Mouse (Mus musculus) NIH3T3 (cell line): ENCODE data around the gene H2-T23.
"Not testable (repeated sequence)": the region's sequence is repeated elsewhere in the genome, so short reads cannot be mapped to it uniquely, and the experiment has no call there.

Source experiments
- DNase-seq: peaks from one replicate; pipeline ENCODE4 v3.0.0-alpha.2; 2012; ENCODE audit warnings: low read depth

The H2-T23 gene

DNA sequence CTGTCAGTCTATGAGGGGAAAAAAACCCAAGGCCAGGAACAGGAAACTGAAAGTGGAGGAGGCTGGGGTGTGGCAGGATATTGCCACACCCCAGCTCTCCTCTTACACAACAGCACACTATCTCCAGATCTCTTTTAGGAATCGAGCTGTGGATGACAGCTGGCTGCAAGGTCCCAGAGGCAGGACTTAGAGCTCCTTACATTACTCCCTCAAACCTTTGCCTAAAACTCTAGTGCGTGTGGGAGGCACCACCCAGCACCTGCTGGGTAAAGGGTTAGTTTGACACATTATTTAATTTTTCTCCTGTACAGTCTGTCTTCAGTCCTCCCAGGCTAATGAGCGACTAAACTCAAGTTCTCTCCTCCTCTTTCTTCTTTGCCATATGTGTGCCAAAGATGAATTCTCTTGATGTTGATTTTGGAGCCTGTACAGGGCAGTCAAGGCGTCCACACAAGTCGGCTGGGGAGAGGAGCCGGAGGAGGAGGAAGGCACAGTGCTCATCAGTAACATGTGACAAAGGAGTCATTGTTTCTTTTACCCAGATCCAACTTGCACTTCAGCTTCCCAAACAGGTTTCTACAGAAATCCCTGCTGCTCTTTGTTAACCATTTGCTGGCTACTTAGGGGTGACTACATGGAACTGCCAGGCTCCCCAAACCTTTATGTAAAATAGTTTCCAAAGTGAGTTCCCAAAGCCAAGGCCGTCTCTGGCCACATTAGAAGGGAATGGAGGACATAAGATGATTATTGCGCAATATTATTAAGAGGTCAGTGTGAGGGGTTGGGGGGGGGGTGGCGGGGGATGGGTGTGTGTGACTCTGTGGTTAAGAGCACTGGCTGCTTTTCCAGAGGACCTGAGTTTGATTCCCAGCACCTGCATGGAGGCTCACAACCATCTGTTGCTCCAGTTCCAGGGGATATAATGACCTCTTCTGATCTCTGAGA, 8.7 kb downstream of the H2-T23 start:
- DNase-seq, result peak; percentile 80

DNA sequence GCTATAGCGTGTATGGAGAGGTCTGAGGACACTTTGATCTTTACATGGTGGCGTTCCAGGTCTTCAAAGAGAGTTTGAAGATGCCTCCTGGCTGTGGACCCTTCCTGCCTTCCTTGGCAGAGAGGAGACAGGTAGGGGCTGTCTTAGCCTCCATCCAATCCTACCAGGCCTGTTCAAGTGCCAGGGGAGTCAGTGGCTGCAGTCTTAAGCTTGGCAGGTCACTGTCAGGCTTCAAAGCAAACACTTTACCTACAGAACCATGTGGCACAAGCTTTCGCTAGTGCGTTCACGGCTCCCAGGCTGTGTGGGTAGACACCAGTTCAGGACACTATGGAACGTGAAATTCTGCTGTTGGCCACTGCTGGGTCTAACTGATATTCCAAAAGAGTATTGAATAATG, 9.7 kb downstream of the H2-T23 start:
- no peak for DNase-seq

DNA sequence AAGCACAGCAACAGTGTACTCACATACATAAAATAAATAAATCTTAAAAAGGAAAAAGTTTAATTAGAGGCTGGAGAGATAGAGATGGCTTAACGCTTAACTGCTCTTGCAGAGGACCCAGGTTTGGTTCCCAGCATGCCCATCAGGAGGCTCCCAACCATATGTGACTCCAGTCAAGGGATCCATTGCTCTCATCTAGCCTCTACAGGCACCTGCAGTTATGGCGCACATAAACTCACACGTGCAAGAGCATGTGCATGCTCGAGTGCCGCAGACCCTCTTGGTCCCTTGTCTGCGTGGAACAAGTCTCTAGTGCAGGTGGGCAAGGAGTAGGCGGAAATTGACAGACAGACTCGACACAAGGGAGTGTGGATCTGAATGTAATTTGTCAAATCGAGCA, 10.6 kb downstream of the H2-T23 start:
- no peak for DNase-seq

DNA sequence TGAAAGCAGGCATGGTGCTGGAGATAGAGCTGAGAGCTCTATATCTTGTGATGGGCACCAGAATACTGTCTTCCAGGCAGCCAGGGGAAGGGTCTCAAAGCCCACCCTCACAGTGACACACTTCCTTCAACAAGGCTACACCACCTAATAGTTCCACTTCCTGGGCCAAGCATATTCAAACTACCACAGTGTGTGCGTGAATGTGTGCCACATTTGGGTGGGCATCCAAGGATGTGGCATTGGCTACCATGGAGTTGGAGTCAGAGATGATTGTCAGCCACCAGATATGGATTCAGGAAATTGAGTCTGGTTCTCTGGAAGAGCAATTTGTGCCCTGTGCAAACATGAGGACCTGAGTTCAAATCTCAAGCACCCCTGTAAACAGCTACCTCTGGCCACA, 11.3 kb downstream of the H2-T23 start:
- DNase-seq, result no peak

DNA sequence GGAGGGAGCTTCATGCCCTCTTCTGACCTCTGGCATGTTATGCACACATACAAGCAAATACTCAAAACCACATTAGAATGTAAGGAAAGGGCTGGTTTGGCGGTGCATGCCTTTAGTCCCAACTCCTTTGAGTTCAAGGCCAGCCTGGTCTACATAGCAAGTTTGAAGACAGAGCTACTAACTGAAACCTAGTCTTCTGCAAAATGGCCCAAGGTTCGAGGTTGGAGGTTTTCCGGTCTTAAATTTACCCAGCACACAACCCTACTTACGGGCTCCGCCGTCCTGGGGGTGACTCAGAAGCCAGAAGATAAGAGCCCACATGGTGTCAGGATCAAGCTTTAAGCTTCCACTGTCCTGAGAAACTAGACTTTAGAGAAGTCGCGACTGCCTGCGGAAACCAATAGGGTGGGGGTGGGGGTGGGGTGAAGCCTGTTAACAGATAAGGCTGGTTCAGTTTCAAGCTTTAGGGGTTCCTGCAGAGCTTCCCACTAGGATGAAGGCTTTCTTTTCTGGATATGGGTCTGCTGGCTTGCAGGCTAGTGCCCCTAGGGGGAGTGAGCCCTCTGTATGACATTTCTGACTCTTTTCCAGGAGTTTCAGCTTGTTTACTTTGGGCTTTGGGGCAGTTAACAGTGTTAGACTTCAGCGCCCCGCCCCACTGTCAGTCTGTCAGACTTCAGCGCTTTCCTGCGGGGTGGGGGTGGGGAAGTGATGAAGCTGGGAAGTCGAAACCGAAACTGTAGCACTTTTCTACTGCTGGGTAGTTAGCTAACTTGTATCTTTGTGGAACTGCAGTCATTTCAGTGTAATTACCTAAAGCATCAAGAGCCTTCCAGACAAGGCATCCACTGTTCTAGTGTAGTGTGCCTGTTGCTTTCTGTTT, 12.2 kb downstream of the H2-T23 start, which contains the start of gene H2-T24:
Gene H2-T24, minus strand, starts transcription at position 370 of the 883 bp plus-strand sequence.
- peak; percentile 79 for DNase-seq

DNA sequence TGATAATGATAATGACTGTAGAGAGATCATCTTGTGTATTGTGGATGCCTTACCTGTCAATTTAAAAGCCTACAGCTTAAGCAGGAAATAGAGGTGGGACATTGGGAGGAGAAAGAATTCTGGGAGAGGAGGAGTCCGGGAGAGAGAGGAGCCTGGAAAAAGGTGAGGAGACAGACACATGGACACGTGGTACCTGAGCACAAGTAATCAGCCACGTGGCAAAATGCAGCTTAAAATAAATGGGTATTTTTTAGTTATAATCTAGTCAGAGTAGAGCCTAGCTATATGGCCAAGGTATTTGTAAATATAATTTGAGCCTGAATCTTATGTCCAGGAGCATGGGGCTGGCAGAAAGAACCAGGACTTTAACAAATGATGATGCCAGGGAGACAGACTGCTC, 13.1 kb downstream of the H2-T23 start:
- DNase-seq, result no peak

DNA sequence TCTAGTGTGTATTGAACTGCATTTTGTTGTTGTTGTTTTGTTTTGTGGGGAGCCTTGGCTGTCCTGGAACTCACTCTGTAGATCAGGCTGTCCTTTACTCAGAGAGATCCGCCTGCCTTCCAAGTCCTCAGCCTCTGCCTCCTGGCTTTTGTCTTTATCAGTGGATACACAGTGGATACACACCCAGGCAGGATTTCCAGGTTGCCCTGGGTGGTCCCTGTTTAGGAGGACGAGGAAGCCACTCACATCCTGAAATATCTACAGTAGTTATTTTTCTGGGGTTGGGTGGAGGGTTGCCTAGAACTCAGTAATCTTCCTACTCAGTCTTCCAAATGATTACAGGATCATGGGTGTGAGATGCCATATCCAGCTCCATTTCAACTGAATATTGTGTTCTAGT, 13.7 kb downstream of the H2-T23 start:
- no peak for DNase-seq

DNA sequence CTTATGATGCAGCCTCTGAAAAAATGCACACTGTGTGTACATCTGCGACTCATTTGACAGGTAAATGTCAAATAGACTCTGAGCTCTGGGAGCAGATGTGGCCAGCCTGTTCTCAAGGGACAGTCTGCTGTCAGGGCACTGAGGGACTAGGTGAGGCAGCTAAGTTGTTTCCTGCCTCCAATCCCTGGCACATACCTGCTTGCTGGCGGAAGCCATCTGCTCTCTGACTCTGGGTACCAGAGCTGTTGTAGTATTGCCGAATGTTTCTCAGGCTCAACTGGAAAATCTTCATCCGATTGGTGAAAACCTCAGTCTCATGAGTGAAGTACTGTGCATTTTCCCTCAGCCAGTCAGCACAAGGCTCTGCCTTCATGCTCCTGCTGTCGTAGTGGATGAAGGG, 15.6 kb downstream of the H2-T23 start:
- DNase-seq, result no peak

DNA sequence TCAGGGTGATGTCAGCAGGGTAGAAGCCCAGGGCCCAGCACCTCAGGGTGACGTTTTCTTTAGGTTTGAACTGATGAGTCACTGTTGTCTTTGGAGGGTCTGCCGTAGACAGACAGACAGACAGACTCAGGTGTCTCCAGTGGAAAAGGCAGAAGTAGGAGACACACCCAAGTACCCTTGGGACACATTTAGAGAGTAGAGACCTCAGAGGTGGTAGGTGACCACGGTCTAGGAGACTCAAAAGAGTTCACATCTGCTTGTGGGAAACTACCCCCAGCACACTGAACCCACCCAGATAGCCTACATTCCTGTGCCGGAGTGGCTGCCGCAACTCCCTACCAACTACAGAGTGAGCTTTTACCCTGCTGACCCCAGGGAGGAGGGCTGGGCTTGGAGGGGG, 17.7 kb downstream of the H2-T23 start:
- peak; percentile 0 for DNase-seq

DNA sequence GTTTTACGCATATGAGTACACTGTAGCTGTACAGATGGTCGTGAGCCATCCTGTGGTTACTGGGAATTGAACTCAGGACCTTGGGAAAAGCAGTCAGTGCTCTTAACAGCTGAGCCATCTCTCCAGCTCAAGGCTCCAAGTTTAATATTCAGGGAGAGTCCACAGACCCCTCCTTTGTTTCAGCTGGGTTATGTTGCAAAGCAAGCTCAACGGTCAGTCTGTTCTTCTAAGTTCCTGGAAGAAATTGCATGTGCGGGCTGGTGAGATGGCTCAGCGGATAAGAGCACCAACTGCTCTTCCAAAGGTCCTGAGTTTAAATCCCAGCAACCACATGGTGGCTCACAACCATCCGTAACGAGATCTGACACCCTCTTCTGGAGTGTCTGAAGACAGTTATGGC, 28.2 kb downstream of the H2-T23 start:
- DNase-seq, result not testable (repeated sequence)

DNA sequence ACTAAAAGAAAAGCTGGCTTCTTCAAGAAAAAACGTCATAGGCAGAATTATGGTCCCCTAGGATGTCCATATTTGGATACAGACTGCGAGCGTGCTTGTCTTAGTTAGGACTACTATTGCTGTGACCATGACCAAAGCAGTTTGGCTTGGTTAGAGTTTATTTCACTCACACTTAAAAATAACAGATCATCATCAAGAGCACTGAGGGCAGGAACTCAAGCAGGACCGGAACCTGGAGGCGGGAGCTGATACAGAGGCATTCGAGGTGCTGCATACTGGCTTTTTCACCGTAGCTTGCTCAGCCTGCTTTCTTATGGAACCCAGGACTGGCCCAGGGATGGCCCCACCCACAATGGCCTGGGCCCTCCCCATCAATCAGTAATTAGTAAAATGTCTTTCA, 29.3 kb downstream of the H2-T23 start:
- DNase-seq, result no peak

DNA sequence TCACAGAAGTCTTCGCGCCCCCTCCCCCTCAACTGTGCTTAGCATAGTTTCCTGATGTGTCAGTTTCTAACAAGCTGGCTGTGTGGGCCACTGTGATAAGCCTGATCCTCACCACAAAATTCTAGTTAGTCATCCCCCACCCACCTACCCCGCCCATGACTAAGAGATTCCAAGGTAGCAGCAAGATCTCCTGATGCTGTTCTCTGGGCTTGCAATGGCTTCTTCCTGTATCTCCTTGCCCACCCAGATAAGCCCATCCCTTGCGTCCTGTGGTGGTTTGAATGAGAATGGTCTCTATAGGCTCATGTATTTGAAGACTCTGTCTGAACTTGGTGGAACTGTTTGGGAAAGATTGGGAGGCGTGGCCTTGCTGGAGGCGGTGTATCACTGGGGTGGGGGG, 30.7 kb downstream of the H2-T23 start:
- DNase-seq, result peak; percentile 70

DNA sequence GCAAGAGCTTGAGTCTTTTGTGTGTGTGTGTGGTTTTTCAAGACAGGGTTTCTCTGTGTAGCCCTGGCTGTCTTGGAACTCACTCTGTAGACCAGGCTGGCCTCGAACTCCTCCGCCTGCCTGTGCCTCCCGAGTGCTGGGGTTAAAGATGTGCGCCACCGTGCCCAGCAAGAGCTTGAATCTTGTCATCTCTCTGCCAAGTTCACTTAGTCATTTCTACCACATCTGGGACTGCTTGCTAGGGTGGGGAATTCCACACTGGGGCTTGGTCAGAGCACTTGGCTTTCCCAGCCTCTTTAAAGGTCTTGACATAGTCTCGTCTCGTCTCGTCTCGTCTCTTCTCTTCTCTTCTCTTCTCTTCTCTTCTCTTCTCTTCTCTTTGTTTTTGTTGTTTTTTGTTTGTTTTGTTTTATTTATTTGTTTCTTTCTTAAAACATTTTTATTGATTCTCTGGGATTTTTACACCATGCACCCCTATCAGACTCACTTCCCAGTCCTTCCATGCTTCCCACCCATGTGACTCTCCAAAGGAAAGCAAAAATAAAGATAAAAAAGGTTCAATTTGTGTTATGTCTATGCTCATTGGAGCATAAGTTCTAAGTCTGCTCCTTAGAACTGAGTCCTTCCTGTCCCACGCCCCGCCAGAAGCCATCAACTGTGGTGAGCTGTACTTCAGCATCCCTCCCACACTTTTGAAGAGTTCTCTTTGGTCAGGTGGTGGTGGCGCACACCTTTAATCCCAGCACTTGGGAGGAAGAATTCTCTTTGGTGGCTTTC, 31.3 kb downstream of the H2-T23 start:
- peak; percentile 67 for DNase-seq

DNA sequence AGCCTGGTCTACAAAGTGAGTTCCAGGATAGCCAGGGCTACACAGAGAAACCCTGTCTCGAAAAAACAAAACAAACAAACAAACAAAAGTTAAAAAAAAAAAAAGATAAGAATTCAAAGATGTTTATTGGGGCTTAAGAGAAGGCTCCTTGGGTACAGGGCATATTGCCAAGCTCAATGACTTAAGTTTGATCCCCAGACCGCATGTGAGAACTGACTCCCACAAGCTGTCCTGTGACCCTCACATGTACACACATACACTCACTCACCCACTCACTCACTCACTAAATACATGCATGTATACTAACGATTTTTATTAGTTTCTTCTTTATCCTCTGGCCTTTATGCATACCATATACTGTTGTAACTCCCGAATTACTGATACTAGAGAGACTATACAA, 32.3 kb downstream of the H2-T23 start:
- DNase-seq, result no peak

DNA sequence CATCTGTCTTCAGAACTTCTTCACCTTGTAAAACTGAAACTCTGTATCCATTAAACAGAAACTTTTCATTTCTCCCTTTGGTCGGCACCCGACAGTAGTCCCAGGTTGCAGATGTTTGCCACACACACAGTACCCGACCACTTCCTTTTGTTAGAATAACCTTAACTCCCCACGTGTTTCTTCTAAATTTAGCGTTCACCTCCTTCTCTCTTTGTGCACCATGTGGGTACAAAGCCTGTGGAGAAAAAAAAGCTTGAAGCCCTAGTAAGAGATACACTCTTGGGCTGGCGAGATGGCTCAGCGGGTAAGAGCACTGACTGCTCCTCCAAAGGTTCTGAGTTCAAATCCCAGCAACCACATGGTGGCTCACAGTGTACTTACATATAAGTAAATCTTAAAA, 33.3 kb downstream of the H2-T23 start:
- no peak for DNase-seq

DNA sequence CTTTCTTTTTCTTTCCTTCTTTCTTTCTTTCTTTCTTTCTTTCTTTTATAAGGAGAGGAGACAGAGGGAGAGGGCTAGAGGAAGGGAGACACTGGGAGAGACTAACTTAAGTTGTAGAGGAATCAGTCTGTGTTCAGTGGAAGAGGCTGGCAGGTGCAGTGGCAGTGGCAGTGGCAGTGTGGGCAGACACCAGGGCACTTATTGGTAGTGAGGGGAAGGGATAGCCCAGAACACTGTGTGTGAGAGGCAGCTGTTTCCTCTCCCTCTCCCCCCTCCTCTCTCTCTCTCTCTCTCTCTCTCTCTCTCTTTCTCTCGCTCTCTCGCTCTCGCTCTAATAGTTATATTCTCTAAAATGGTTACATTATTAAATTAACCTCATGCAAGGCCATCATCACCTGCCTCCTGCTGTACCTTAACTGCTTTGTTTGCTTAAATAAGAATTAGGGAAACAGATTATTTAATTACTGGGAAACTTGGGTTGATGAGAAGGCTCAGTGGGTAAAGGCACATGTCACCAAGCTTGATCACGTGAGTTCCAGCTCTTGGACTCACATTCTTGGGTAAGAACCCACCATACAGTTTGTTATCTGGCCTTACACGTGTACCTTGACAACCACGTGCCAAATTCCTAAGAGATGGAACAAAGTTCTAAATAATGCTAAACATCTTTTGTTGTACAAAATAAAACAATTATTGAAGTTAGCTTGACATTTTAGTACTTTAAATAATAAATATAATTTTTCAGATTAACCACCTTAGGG, 33.9 kb downstream of the H2-T23 start:
- no peak for DNase-seq

DNA sequence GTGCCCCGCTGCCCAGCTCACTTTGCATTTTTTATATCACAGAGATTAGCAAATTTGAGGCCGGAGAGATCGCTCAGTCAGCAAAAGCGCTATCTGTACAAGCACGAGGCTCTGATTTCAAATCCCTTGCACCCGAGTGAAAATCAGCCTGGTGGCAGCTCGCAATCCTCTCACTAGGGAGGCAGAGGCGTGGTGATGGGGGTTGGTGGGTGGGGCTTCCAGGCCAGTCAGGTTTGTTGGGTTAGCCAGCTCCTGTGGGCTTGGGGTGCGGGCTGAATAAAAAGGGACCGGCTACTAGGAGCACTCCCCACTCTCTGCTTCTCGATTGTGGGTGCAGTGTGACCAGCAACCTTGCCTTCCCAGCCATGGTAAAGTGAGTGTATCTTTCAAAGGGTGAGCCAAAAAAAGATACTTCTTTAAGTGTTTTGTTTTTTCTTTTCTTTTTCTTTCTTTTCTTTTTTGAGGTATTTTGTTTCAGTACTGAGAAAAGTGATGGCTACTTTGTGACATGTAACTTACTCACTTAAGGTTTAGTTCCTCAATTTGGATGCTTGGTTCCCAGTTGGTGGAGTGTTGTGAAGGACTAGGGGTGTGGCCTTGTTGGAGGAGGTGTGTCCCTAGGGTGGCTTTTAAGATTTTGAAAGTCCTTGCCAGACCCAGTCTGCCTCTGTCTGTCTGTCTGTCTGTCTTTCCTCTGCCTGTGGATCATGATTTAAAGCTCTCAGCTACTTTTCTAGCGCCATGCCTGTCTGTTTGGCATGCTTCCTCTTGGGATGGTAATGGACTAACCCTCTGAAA, 34.7 kb downstream of the H2-T23 start:
- DNase-seq, result peak; percentile 46

DNA sequence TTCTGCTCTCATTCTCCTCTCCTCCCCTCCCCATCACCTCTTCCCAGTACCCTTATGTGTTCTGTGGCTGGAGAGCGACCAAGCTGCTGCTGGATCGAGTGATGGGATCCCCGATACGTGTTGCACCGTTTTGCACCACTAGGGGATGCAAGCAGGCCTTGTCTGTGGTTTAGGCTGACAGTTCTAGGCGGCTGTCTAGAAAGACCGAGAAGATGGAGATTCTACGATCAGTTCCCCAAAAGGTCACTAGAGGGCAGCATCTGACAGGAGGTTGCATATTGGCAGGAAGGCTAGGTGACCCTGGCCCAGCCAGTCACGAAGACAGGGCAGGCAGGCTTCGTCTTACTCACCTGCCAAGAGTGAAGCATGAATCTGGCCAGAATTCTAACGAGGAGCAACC, 35.7 kb downstream of the H2-T23 start:
- peak; percentile 99 for DNase-seq

DNA sequence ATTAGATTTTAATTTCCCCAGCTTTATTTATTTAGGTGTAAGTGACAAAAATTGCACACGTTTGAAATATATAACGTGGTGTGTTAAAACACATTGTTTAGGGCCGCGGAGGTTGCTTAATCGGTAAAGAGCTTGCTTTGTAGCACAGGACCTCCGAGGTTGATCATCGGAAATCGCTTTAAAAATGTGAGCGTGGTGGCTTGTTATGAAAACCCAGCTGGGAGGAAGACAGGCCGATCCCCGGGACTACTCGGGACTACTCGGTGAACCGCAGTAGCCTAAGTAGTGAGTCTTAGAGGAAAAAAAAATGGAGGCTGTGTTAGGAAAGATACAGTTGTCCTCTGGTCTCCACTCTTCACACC, 37.8 kb downstream of the H2-T23 start:
- DNase-seq, result peak; percentile 15

DNA sequence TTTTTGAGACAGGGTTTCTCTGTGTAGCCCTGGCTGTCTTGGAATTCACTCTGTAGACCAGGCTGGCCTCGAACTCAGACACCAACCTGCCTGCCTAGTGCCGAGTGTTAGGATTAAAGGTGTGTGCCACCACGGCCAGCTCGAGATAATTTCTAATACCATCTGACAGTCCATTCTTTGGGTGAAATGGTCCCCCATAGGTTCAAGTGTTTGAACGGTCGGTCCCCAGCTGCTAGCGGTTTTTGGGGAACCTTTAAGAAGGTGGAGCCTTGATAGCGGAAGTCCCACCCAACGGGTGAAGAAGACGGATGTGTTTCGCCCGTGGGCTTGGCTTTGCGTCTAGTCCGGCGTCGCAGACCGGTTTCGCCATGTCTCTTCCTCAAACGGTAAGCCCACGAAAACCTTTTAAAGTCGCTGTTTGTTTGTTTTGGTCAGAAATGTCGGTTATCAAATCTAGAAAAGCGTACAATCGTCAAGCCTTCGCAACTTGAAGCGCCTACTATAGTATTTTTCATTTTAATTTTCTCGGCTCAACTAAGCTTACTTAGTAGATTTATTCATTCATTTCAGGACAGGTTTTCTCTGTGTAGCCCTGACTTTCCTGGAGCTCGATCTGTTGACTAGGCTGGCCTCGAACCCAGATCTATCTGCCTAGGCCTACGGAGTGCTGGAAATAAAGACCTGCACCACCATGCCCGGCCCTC, 38.3 kb downstream of the H2-T23 start:
- peak; percentile 93 for DNase-seq
